Comparison of ENCODE assay signal across 20 mouse cellular contexts in the genomic region with DNA sequence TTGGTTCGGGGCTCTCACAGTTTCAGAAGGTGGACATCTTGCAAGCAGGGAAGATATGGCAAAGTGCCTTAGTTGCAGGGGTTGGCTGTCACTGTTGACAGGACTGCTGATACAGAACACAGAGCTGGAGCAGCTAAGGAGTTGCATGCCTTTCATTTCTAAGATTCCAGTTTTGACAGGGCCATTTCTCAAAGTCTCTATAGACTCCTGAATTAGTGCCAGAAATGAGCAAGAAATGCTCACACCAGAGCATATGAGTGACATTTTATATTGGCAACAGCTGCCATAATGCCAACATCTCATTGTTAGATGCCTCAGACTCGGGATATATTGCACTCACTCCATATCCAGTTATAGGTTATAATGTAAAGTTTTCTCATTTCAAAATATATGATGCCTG.
A peak's percentile ranks its signal among the peaks of the same experiment; 100 is the strongest.
DNase-seq lines count a peak whose midpoint lies in the region; ATAC-seq and TF ChIP-seq lines count a peak whose summit lies in the region.
"Had no signal": no experiment of that assay in that cellular context is flagged by ENCODE, and none has a peak within 500 bp of the region (broad histone marks: within the 10 kb centered on the region; RNA-seq: fewer than 3 reads in every experiment).

No protein-coding gene starts in this region.

- no peak for TF ChIP-seq CTCF in heart, adult 2 months (IDR thresholded peaks at IDR 0.05)
- no peak for TF ChIP-seq CTCF in lung, embryonic 14.5 days (IDR thresholded peaks at IDR 0.05; ENCODE audit: low read depth)

- TF ChIP-seq POLR2A in heart, adult 2 months (IDR thresholded peaks at IDR 0.05; ENCODE audit: insufficient read depth, low read depth, low read length): no peak

- no peaks in the 10 kb centered on the region for H3K36me3 ChIP-seq in embryonic facial prominence, embryonic 11.5 days (replicated peaks; ENCODE audit: control insufficient read depth, insufficient read depth, low read depth, low read length)
- no peaks in the 10 kb centered on the region for H3K36me3 ChIP-seq in embryonic facial prominence, embryonic 10.5 days (replicated peaks)
- H3K36me3 ChIP-seq in heart, embryonic 15.5 days: no peaks in the 10 kb centered on the region
- no peaks in the 10 kb centered on the region for H3K36me3 ChIP-seq in heart, adult 2 months (ENCODE audit: control insufficient read depth, insufficient read depth, low read length)
- no peaks in the 10 kb centered on the region for H3K36me3 ChIP-seq in lung, embryonic 14.5 days (ENCODE audit: insufficient read depth)
- H3K36me3 ChIP-seq in hindbrain, embryonic 12.5 days: no peaks in the 10 kb centered on the region
- H3K36me3 ChIP-seq: forebrain, embryonic 12.5 days; hindbrain, embryonic 15.5 days; limb, embryonic 13.5 days; liver, embryonic 15.5 days had no signal

- H3K9me3 ChIP-seq in embryonic facial prominence, embryonic 11.5 days (replicated peaks; ENCODE audit: control insufficient read depth, low read length): no peaks in the 10 kb centered on the region
- H3K9me3 ChIP-seq in embryonic facial prominence, embryonic 10.5 days: no peaks in the 10 kb centered on the region
- no peaks in the 10 kb centered on the region for H3K9me3 ChIP-seq in heart, embryonic 15.5 days (replicated peaks)
- H3K9me3 ChIP-seq in lung, embryonic 14.5 days (ENCODE audit: low read depth, low read length): no peaks in the 10 kb centered on the region
- H3K9me3 ChIP-seq in hindbrain, embryonic 12.5 days (replicated peaks): no peaks in the 10 kb centered on the region
- H3K9me3 ChIP-seq: forebrain, embryonic 12.5 days; hindbrain, embryonic 15.5 days; limb, embryonic 13.5 days; liver, embryonic 15.5 days had no signal

- DNase-seq in embryonic facial prominence, embryonic 11.5 days (ENCODE audit: low spot score): peak; percentile 6
- no peak for DNase-seq in embryonic facial prominence, embryonic 10.5 days (ENCODE audit: low spot score)
- DNase-seq in heart, adult 2 months: no peak
- peak; percentile 60 for DNase-seq in lung, embryonic 14.5 days
- no peak for DNase-seq in lung, postnatal 25 days (ENCODE audit: low spot score)
- DNase-seq in yolk sac, embryonic 10.5 days (ENCODE audit: low spot score): peak; percentile 8
- DNase-seq: cerebellum, postnatal 14 days; kidney, adult 11 months; kidney, postnatal 36 days; lung, postnatal 36 days; right cerebral cortex, postnatal 14 days; thymus, postnatal 14 days had no signal

- H3K27me3 ChIP-seq in embryonic facial prominence, embryonic 11.5 days (ENCODE audit: control insufficient read depth, insufficient read depth, low read length): no peaks in the 10 kb centered on the region
- no peaks in the 10 kb centered on the region for H3K27me3 ChIP-seq in embryonic facial prominence, embryonic 10.5 days (replicated peaks; ENCODE audit: low read depth, poor library complexity, severe bottlenecking)
- H3K27me3 ChIP-seq in heart, embryonic 15.5 days: no peaks in the 10 kb centered on the region
- H3K27me3 ChIP-seq in heart, adult 2 months (ENCODE audit: control insufficient read depth, insufficient read depth, low read length): no peaks in the 10 kb centered on the region
- H3K27me3 ChIP-seq in lung, embryonic 14.5 days (ENCODE audit: insufficient read depth, low read length): no peaks in the 10 kb centered on the region
- no peaks in the 10 kb centered on the region for H3K27me3 ChIP-seq in hindbrain, embryonic 12.5 days
- H3K27me3 ChIP-seq: CH12.LX; forebrain, embryonic 12.5 days; hindbrain, embryonic 15.5 days; limb, embryonic 13.5 days; liver, embryonic 15.5 days had no signal

- no peak overlapping the region for H3K4me2 ChIP-seq in embryonic facial prominence, embryonic 11.5 days (ENCODE audit: low read depth, low read length)
- H3K4me2 ChIP-seq in heart, embryonic 15.5 days: no peak overlapping the region
- H3K4me2 ChIP-seq in lung, embryonic 14.5 days: no peak overlapping the region
- H3K4me2 ChIP-seq in hindbrain, embryonic 12.5 days (replicated peaks): no peak overlapping the region
- H3K4me2 ChIP-seq: forebrain, embryonic 12.5 days; hindbrain, embryonic 15.5 days; limb, embryonic 13.5 days; liver, embryonic 15.5 days; midbrain, embryonic 11.5 days had no signal

- no peak overlapping the region for H3K4me3 ChIP-seq in embryonic facial prominence, embryonic 11.5 days (ENCODE audit: low read depth, low read length)
- H3K4me3 ChIP-seq in embryonic facial prominence, embryonic 10.5 days: no peak overlapping the region
- H3K4me3 ChIP-seq in heart, embryonic 15.5 days: no peak overlapping the region
- no peak overlapping the region for H3K4me3 ChIP-seq in heart, adult 2 months
- no peak overlapping the region for H3K4me3 ChIP-seq in lung, embryonic 14.5 days (ENCODE audit: low read depth, low read length)
- no peak overlapping the region for H3K4me3 ChIP-seq in hindbrain, embryonic 12.5 days
- H3K4me3 ChIP-seq: forebrain, embryonic 12.5 days; hindbrain, embryonic 15.5 days; limb, embryonic 13.5 days; liver, embryonic 15.5 days had no signal

- WGBS in embryonic facial prominence, embryonic 11.5 days: 55% methylated on average over 2 of the region's 2 CpGs
- WGBS in embryonic facial prominence, embryonic 10.5 days: 76% methylated on average over 2 of the region's 2 CpGs
- 17% methylated on average over 2 of the region's 2 CpGs for WGBS in heart, embryonic 15.5 days
- WGBS in heart, adult 2 months: 29% methylated on average over 2 of the region's 2 CpGs
- 29% methylated on average over 2 of the region's 2 CpGs for WGBS in lung, embryonic 14.5 days
- 66% methylated on average over 2 of the region's 2 CpGs for WGBS in hindbrain, embryonic 12.5 days

- no peaks in the 10 kb centered on the region for H3K4me1 ChIP-seq in embryonic facial prominence, embryonic 11.5 days (ENCODE audit: control insufficient read depth, insufficient read depth, low read length)
- no peaks in the 10 kb centered on the region for H3K4me1 ChIP-seq in embryonic facial prominence, embryonic 10.5 days
- peaks cover 7% of the 10 kb centered on the region; the same call in 1 of the 2 replicates for H3K4me1 ChIP-seq in heart, embryonic 15.5 days (replicated peaks)
- H3K4me1 ChIP-seq in heart, adult 2 months (ENCODE audit: control insufficient read depth, insufficient read depth, low read length): no peaks in the 10 kb centered on the region
- H3K4me1 ChIP-seq in lung, embryonic 14.5 days (ENCODE audit: insufficient read depth): no peaks in the 10 kb centered on the region
- no peaks in the 10 kb centered on the region for H3K4me1 ChIP-seq in hindbrain, embryonic 12.5 days
- H3K4me1 ChIP-seq: forebrain, embryonic 12.5 days; hindbrain, embryonic 15.5 days; limb, embryonic 13.5 days; liver, embryonic 15.5 days had no signal

- intact Hi-C loops in heart, adult 2 months (cut with DNase I): loop anchor here (2.0 kb wide), 1 partner anchor 41 kb away; no protein-coding TSS in a partner anchor

- H3K27ac ChIP-seq in embryonic facial prominence, embryonic 11.5 days (replicated peaks; ENCODE audit: low read depth, low read length): no peak overlapping the region
- no peak overlapping the region for H3K27ac ChIP-seq in embryonic facial prominence, embryonic 10.5 days (replicated peaks)
- peak overlapping the region; percentile 33; the same call in 1 of the 2 replicates for H3K27ac ChIP-seq in heart, embryonic 15.5 days
- no peak overlapping the region for H3K27ac ChIP-seq in heart, adult 2 months
- no peak overlapping the region for H3K27ac ChIP-seq in lung, embryonic 14.5 days (ENCODE audit: low read depth)
- H3K27ac ChIP-seq in hindbrain, embryonic 12.5 days: no peak overlapping the region
- H3K27ac ChIP-seq: forebrain, embryonic 12.5 days; hindbrain, embryonic 15.5 days; limb, embryonic 13.5 days; liver, embryonic 15.5 days had no signal

- H3K9ac ChIP-seq in embryonic facial prominence, embryonic 11.5 days (replicated peaks; ENCODE audit: low read length): no peak overlapping the region
- H3K9ac ChIP-seq in heart, embryonic 15.5 days: no peak overlapping the region
- no peak overlapping the region for H3K9ac ChIP-seq in heart, adult 2 months (ENCODE audit: low read depth, low read length)
- no peak overlapping the region for H3K9ac ChIP-seq in lung, embryonic 14.5 days
- no peak overlapping the region for H3K9ac ChIP-seq in hindbrain, embryonic 12.5 days
- H3K9ac ChIP-seq: forebrain, embryonic 12.5 days; hindbrain, embryonic 15.5 days; limb, embryonic 13.5 days; liver, embryonic 15.5 days had no signal

- no peak for ATAC-seq in embryonic facial prominence, embryonic 11.5 days (replicated peaks; ENCODE audit: insufficient number of reproducible peaks, low FRiP score, low TSS enrichment, low read depth)
- 0 out of 2 replicates have a peak, but pooled peaks have one; percentile 53 for ATAC-seq in heart, embryonic 15.5 days (replicated peaks; ENCODE audit: insufficient number of reproducible peaks, insufficient read depth, low FRiP score, low read depth)
- peak; percentile 71; the same call in 1 of the 2 replicates for ATAC-seq in lung, embryonic 14.5 days (ENCODE audit: insufficient read depth)
- no peak for ATAC-seq in hindbrain, embryonic 12.5 days (ENCODE audit: low FRiP score)

- no peaks in the 10 kb centered on the region for H3K79me2 ChIP-seq in heart, adult 2 months (replicated peaks; ENCODE audit: control insufficient read depth, insufficient read depth, low read length)

- no peak for TF ChIP-seq EP300 in heart, adult 2 months (IDR thresholded peaks at IDR 0.05; ENCODE audit: insufficient read depth, low read depth, low read length)

Comparison
In these comparisons a context has a peak if more than half of its experiments do, and no peak if none do; other contexts are left out.
1. DNase-seq: peak in embryonic facial prominence, embryonic 11.5 days (single experiment), lung, embryonic 14.5 days (single experiment) and yolk sac, embryonic 10.5 days (single experiment); none in embryonic facial prominence, embryonic 10.5 days (single experiment), heart, adult 2 months (0 of 2) and lung, postnatal 25 days (single experiment).
2. ATAC-seq: peak in heart, embryonic 15.5 days (single experiment) and lung, embryonic 14.5 days (single experiment); none in embryonic facial prominence, embryonic 11.5 days (single experiment) and hindbrain, embryonic 12.5 days (single experiment).